Mouse (Mus musculus) liver, adult 2 months (tissue): Measurements from ENCODE around the gene Tmem35b.

Source experiments
- CTCF ChIP-seq: fragments of 200-500 bp; IDR thresholded peaks from 2 replicates; pipeline ENCODE4 v1.5.1; 2011; ENCODE audit warnings: low read depth, low read length, control low read depth
- POLR2A ChIP-seq: fragments of 200-500 bp; IDR thresholded peaks from 2 replicates; pipeline ENCODE4 v1.6.1; 2011; ENCODE audit warnings: low read length, control low read depth; ENCODE audit not compliant: insufficient read depth; ENCODE audit errors: extremely low read depth

- no peak for TF ChIP-seq CTCF
- no peak for TF ChIP-seq POLR2A
Measured at GRCm38 (mm10) chr4:127174900-127175278, 51.4 kb downstream of the Tmem35b start.
